Mouse (Mus musculus) cerebellum, adult 11 months (tissue): Measurements from ENCODE around the gene Gm10663.

ENCODE experiments used
- DNase-seq: peaks from one replicate; pipeline ENCODE4 v3.0.0; 2022

Gm10663 gene

GRCm38 (mm10) chr8:65074733-65075132, at the start of gene Gm10663:
TSS of gene Gm10663 (plus strand) at chr8:65075033.
- DNase-seq, result no peak

GRCm38 (mm10) chr8:65028959-65029686, 45.7 kb upstream of the Gm10663 start:
- no peak for DNase-seq

GRCm38 (mm10) chr8:65029776-65030175, 45.1 kb upstream of the Gm10663 start:
- no peak for DNase-seq

GRCm38 (mm10) chr8:65030735-65031485, 43.9 kb upstream of the Gm10663 start:
- DNase-seq, result no peak

- DNase-seq, result no peak
Measured at GRCm38 (mm10) chr8:65032107-65032506, 42.7 kb upstream of the Gm10663 start.

- no peak for DNase-seq
Measured at GRCm38 (mm10) chr8:65033056-65033455, 41.8 kb upstream of the Gm10663 start.

GRCm38 (mm10) chr8:65034136-65034535, 40.7 kb upstream of the Gm10663 start:
- no peak for DNase-seq

- DNase-seq, result no peak
Measured at GRCm38 (mm10) chr8:65037117-65037533, 37.7 kb upstream of the Gm10663 start, which contains the start of gene Apela. TSS of gene Apela (minus strand) at chr8:65037336.

- DNase-seq, result no peak
Measured at GRCm38 (mm10) chr8:65046565-65046964, 28.3 kb upstream of the Gm10663 start.

- DNase-seq, result no peak
Measured at GRCm38 (mm10) chr8:65047193-65047592, 27.6 kb upstream of the Gm10663 start.

GRCm38 (mm10) chr8:65047801-65048200, 27.0 kb upstream of the Gm10663 start:
- no peak for DNase-seq

- DNase-seq, result no peak
Measured at GRCm38 (mm10) chr8:65053554-65053953, 21.3 kb upstream of the Gm10663 start.

- DNase-seq, result no peak
Measured at GRCm38 (mm10) chr8:65053968-65054367, 20.9 kb upstream of the Gm10663 start.

GRCm38 (mm10) chr8:65056722-65057121, 18.1 kb upstream of the Gm10663 start:
- DNase-seq, result no peak

- no peak for DNase-seq
Measured at GRCm38 (mm10) chr8:65062195-65062594, 12.6 kb upstream of the Gm10663 start.

GRCm38 (mm10) chr8:65064071-65064470, 10.8 kb upstream of the Gm10663 start:
- DNase-seq, result no peak

- DNase-seq, result no peak
Measured at GRCm38 (mm10) chr8:65065622-65066021, 9.2 kb upstream of the Gm10663 start.

GRCm38 (mm10) chr8:65067031-65067430, 7.8 kb upstream of the Gm10663 start:
- DNase-seq, result no peak

GRCm38 (mm10) chr8:65067694-65068472, 7.0 kb upstream of the Gm10663 start:
- DNase-seq, result no peak

GRCm38 (mm10) chr8:65068473-65068819, 6.4 kb upstream of the Gm10663 start:
- no peak for DNase-seq

- no peak for DNase-seq
Measured at GRCm38 (mm10) chr8:65070996-65071395, 3.8 kb upstream of the Gm10663 start.

GRCm38 (mm10) chr8:65080731-65081130, 5.9 kb downstream of the Gm10663 start:
- DNase-seq, result no peak

GRCm38 (mm10) chr8:65085680-65086079, 10.8 kb downstream of the Gm10663 start:
- no peak for DNase-seq

- DNase-seq, result no peak
Measured at GRCm38 (mm10) chr8:65087711-65088110, 12.9 kb downstream of the Gm10663 start.
